Mouse (Mus musculus) spleen, postnatal 14 days (tissue): ENCODE results near the gene Cdkl4.

Experiments
- DNase-seq, 2 experiments: peaks; one replicate each; pipeline ENCODE4 v3.0.0; 2021 to 2022; ENCODE audit warnings: low spot score in 2 of 2

Gene Cdkl4

GRCm38 (mm10) chr17:80517244-80517643 lies 60.4 kb downstream of the Cdkl4 start:
- no peak for DNase-seq

GRCm38 (mm10) chr17:80515956-80516355 lies 61.7 kb downstream of the Cdkl4 start:
- no peak for DNase-seq

- DNase-seq: no peak
Observed at GRCm38 (mm10) chr17:80515513-80515912, 62.1 kb downstream of the Cdkl4 start.

GRCm38 (mm10) chr17:80513766-80514165 lies 63.8 kb downstream of the Cdkl4 start:
- no peak for DNase-seq

- DNase-seq: no peak
Observed at GRCm38 (mm10) chr17:80510459-80510855, 67.2 kb downstream of the Cdkl4 start.

- DNase-seq: no peak
Observed at GRCm38 (mm10) chr17:80509494-80510458, 67.8 kb downstream of the Cdkl4 start.

- DNase-seq: no peak
Observed at GRCm38 (mm10) chr17:80505766-80506165, 71.8 kb downstream of the Cdkl4 start.

GRCm38 (mm10) chr17:80505342-80505741 lies 72.3 kb downstream of the Cdkl4 start:
- no peak for DNase-seq

GRCm38 (mm10) chr17:80501805-80502172 lies 75.8 kb downstream of the Cdkl4 start:
- no peak for DNase-seq

GRCm38 (mm10) chr17:80501037-80501804 lies 76.4 kb downstream of the Cdkl4 start:
- no peak for DNase-seq

GRCm38 (mm10) chr17:80500025-80500424 lies 77.6 kb downstream of the Cdkl4 start:
- DNase-seq: no peak

- no peak for DNase-seq
Observed at GRCm38 (mm10) chr17:80498600-80499268, 78.9 kb downstream of the Cdkl4 start.

- DNase-seq: no peak
Observed at GRCm38 (mm10) chr17:80497183-80497601, 80.4 kb downstream of the Cdkl4 start.

GRCm38 (mm10) chr17:80496607-80497170 lies 80.9 kb downstream of the Cdkl4 start:
- DNase-seq: no peak

GRCm38 (mm10) chr17:80496185-80496584 lies 81.4 kb downstream of the Cdkl4 start:
- DNase-seq: no peak

- DNase-seq: no peak
Observed at GRCm38 (mm10) chr17:80493891-80494290, 83.7 kb downstream of the Cdkl4 start.

GRCm38 (mm10) chr17:80492811-80493210 lies 84.8 kb downstream of the Cdkl4 start:
- DNase-seq: no peak

- DNase-seq: no peak
Observed at GRCm38 (mm10) chr17:80492274-80492673, 85.3 kb downstream of the Cdkl4 start.

GRCm38 (mm10) chr17:80490166-80490565 lies 87.4 kb downstream of the Cdkl4 start:
- DNase-seq: no peak

GRCm38 (mm10) chr17:80488918-80489317 lies 88.7 kb downstream of the Cdkl4 start:
- DNase-seq: no peak

- DNase-seq: no peak
Observed at GRCm38 (mm10) chr17:80485160-80485559, 92.5 kb downstream of the Cdkl4 start.

- no peak for DNase-seq
Observed at GRCm38 (mm10) chr17:80480855-80481224, 96.8 kb downstream of the Cdkl4 start.
